Mouse (Mus musculus): ENCODE results near the gene Cttnbp2nl. TPM values are rescaled to one million over a fixed set of nuclear protein-coding genes. Genes with fewer than 3 reads are reported as not detected.

Gene Cttnbp2nl
- polyA plus RNA-seq (2015; fragmentation: Illumina TruSeq; extraction: RNeasy Lipid Tissue Mini Kit (QIAGEN cat#74804); ENCODE audit: low read depth, low replicate concordance) = 17.6 TPM

DNA sequence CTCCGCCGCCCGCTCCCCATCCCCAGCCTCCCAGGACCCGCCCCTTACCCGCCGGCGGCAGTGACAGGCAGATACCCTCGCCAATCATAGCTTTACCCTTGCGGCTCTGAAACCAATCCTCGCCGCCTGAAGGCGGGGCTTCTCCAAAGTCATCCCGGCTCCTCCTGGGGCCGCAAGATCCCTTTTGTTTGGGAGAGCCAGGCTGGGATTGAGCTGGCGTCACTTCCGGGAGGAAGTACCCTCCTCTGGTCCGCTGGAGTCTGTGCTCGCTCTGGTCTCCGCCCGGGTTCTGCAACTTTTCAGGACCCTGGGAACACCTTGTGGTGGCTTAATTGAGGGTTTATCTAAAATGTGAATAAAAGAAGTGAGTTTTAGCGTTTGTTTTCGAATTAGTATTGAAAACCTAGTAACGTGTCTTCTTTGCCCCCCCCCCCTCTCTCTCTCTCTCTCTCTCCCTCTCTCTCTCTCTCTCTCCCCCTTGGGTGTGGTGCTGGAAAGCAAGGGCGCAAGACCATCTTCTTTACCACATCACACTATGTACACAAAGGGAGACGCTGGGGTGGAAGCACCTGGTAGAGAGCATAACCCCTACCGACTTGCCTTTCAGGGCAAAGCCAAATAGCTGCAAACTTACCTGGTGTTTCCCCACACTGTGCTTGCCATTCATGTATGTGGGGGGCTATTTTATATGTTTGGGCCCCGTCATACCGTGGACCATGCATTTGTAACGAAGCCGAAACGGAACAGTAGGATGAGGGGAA lies at the start of gene Cttnbp2nl:
Gene Cttnbp2nl, minus strand, starts transcription at position 210 of the 761 bp plus-strand sequence.

DNA sequence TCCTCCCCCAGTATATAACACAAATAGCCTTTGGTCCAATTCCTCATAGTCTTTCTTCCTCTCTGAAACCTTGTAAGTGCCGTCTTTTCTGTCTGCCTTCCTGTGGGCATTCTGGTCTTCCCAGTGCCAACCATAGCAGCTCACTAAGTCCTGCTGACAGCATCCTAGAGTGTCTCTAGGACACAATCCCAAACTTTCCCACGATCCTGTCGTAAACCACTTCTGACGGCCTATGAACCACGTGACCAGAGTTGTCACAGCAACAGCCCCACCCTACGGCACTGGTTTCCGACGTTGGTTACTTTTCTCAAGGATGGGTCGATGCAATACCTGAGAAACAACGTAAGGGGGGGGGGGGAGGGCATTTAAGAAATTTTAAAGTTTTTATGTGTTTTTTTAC lies 13.6 kb upstream of the Cttnbp2nl start, which contains the start of gene 4930564D02Rik:
Gene 4930564D02Rik, plus strand, starts transcription at position 301 of the 400 bp plus-strand sequence.

DNA sequence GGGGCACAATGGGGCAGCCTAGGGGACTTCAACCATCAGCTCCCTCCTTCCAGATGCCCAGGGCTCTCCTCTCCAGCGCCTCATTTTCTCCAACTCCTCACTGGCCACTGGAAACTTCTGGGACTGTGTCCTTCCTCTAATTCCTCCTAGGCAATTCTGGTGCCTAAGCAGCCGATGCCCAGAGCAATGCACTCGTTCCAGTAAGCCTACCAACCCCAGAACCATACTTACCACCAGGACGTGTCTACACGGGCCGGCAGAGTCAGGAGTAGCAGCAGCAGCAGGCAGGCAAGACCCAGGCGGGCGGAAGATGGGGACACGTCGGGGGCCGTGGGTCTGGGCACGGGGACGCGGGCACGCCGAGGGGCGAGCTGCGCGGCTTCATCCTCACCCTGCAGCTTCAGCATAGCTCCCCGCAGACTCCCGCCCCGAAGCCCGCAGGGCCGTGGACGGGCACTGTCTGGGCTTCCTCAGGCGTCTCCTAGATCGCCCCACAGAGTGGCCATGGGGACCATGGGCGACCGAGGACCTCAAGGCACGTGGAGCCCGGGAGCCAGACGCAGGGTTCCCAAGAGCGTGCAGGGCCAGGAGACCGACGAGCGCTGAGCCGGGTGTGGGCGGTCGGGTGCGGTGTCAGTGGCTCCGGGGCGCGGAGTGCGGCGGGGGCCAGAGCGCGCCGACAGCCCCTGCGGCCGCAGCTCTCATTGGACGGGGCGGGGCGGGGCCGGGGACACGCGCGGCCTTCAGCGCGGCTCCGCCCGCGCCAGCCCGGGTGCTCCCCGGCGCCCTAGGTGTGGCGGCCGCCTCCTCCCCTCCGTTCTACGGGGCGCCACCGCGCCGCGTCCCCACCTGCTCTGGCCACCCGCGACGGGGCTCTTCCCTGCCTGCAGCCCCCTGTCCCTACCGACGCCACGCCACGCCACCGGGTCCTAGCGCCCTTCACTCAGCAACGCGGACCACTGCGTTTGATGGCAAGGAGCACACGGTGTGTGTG lies 91.6 kb downstream of the Cttnbp2nl start, which contains the start of gene Wnt2b:
Gene Wnt2b, minus strand, starts transcription at position 856 of the 994 bp plus-strand sequence.

Other genes starting within 250 kb of the Cttnbp2nl start
- 4.8 TPM for gene Mov10, start 234.6 kb downstream of the Cttnbp2nl start, polyA plus RNA-seq (2015; fragmentation: Illumina TruSeq; extraction: RNeasy Lipid Tissue Mini Kit (QIAGEN cat#74804); ENCODE audit: low read depth, low replicate concordance)
- gene St7l, start 189.1 kb downstream of the Cttnbp2nl start, polyA plus RNA-seq (2015; fragmentation: Illumina TruSeq; extraction: RNeasy Lipid Tissue Mini Kit (QIAGEN cat#74804); ENCODE audit: low read depth, low replicate concordance) = 28.0 TPM
- 59.2 TPM for gene Capza1, start 188.6 kb downstream of the Cttnbp2nl start, polyA plus RNA-seq (2015; fragmentation: Illumina TruSeq; extraction: RNeasy Lipid Tissue Mini Kit (QIAGEN cat#74804); ENCODE audit: low read depth, low replicate concordance)
- gene Wnt2b, start 91.2 kb downstream of the Cttnbp2nl start, polyA plus RNA-seq (2015; fragmentation: Illumina TruSeq; extraction: RNeasy Lipid Tissue Mini Kit (QIAGEN cat#74804); ENCODE audit: low read depth, low replicate concordance) = 1.7 TPM
- gene 4930564D02Rik, start 13.7 kb upstream of the Cttnbp2nl start, polyA plus RNA-seq (2015; fragmentation: Illumina TruSeq; extraction: RNeasy Lipid Tissue Mini Kit (QIAGEN cat#74804); ENCODE audit: low read depth, low replicate concordance) = not detected